Mouse (Mus musculus): Measurements from ENCODE around the gene Ldb2. TPM values are rescaled to one million over a fixed set of nuclear protein-coding genes. Genes with fewer than 3 reads are reported as not detected.

The Ldb2 gene
- total and polyA plus RNA-seq, 2 experiments from 2014 or later: 47.6 to 66.5 TPM

DNA sequence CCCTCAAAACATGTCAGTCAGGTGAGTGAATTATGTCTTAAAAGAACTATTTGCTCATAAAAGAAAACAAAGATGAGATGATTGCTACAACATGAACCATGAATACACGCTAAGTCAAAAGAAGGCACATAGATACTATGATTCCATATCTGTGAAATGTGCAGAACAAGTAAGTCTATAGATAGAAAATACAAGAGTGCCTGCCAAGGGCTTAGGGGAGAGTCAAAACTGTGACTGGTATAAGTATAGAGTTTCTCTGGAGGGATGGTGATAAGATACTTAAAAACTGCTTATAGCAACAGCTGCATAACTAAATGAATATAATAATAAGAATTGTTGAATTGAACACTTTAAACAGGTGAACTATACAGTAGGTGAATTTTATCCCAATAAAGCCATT is 224.8 kb downstream of the Ldb2 start:
- H3K27me3 ChIP-seq (ENCODE audit: insufficient read depth, low read length): no peaks in the 10 kb centered on the region
- H3K4me2 ChIP-seq (ENCODE audit: low read depth, low read length, poor library complexity, severe bottlenecking): no peak overlapping the region
- H3K27ac ChIP-seq (ENCODE audit: low read depth, low read length): no peak overlapping the region
- H3K4me3 ChIP-seq (ENCODE audit: low read depth, low read length): no peak overlapping the region
- H3K4me1 ChIP-seq (ENCODE audit: insufficient read depth, low read length): peaks cover 3% of the 10 kb centered on the region; the same call in 1 of the 2 replicates
- H3K36me3 ChIP-seq (ENCODE audit: insufficient read depth, low read length): no peaks in the 10 kb centered on the region
- ATAC-seq (ENCODE audit: low FRiP score) (no peak), DNase-seq (ENCODE audit: low spot score) (no peak)
- H3K9ac ChIP-seq (replicated peaks; ENCODE audit: low read length, poor library complexity, severe bottlenecking): no peak overlapping the region
- no peaks in the 10 kb centered on the region for H3K9me3 ChIP-seq (ENCODE audit: low read length)
- 92% methylated on average over 1 of the region's 1 CpGs for WGBS
- no peak for TF ChIP-seq CTCF (IDR thresholded peaks at IDR 0.05)

DNA sequence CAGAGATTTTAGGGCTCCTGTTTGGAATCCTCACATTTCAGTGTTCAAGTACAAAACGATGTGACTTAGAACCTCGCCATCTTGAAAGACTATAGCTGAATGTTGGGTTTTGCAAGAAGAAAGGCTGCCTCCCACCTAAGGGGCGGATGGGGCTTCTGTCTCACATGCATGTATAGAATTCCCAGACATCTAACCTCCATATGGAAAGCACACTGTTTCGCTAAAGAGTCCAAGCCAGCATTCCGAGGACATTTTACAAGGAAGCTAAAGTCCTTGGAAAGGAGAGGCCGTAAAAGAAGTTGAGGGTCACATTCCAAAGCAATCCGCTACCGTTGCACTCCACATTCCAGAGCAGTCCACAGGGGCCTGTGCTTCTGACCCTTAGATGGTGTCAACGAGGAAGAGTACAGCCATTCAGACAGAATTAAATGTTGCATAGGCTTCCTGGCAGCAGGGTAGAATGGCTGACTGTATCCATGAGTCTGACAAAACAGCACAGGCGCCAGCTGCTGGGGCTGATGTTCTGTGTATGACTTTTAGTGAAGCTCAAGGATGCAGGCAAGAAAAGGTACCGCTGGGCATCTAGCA is 245.6 kb downstream of the Ldb2 start:
- no peak for TF ChIP-seq CTCF (IDR thresholded peaks at IDR 0.05)
- H3K9me3 ChIP-seq (ENCODE audit: low read length): no peaks in the 10 kb centered on the region
- H3K27me3 ChIP-seq (ENCODE audit: insufficient read depth, low read length): no peaks in the 10 kb centered on the region
- DNase-seq (ENCODE audit: low spot score) (no peak), ATAC-seq (ENCODE audit: low FRiP score) (no peak)
- no peak overlapping the region for H3K27ac ChIP-seq (ENCODE audit: low read depth, low read length)
- H3K4me2 ChIP-seq (ENCODE audit: low read depth, low read length, poor library complexity, severe bottlenecking): no peak overlapping the region
- H3K36me3 ChIP-seq (ENCODE audit: insufficient read depth, low read length): no peaks in the 10 kb centered on the region
- H3K4me3 ChIP-seq (ENCODE audit: low read depth, low read length): no peak overlapping the region
- 93% methylated on average over 11 of the region's 11 CpGs for WGBS
- H3K4me1 ChIP-seq (ENCODE audit: insufficient read depth, low read length): no peaks in the 10 kb centered on the region
- H3K9ac ChIP-seq (replicated peaks; ENCODE audit: low read length, poor library complexity, severe bottlenecking): no peak overlapping the region

DNA sequence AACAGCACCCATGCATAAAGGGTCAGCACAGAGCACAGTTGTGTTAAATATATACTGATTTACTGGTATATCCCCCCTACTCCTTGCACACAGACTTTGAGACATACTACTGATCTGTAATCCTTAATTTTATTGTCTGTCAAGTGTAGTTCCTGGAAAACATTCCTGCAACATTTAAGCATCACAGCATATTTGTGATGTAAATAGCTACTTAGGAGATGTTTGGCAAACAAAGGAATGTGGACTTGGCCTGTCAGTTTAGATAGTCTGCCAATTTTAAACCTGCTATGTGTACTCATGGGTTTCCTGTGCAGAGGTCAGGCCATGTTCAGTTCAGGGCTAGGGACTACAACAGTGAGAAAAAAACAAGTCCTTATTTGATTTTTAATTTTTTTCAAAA is 246.3 kb downstream of the Ldb2 start:
- Histone ChIP-seq H3K36me3 (ENCODE audit: insufficient read depth, low read length) (no peaks in the 10 kb centered on the region), H3K27ac (ENCODE audit: low read depth, low read length) (no peak overlapping the region), H3K4me2 (ENCODE audit: low read depth, low read length, poor library complexity, severe bottlenecking) (no peak overlapping the region), H3K9me3 (ENCODE audit: low read length) (no peaks in the 10 kb centered on the region), H3K4me3 (ENCODE audit: low read depth, low read length) (no peak overlapping the region), H3K9ac (replicated peaks; ENCODE audit: low read length, poor library complexity, severe bottlenecking) (no peak overlapping the region), H3K27me3 (ENCODE audit: insufficient read depth, low read length) (no peaks in the 10 kb centered on the region), H3K4me1 (ENCODE audit: insufficient read depth, low read length) (no peaks in the 10 kb centered on the region)
- TF ChIP-seq CTCF (IDR thresholded peaks at IDR 0.05): no peak
- ATAC-seq (ENCODE audit: low FRiP score) (no peak), DNase-seq (ENCODE audit: low spot score) (no peak)

DNA sequence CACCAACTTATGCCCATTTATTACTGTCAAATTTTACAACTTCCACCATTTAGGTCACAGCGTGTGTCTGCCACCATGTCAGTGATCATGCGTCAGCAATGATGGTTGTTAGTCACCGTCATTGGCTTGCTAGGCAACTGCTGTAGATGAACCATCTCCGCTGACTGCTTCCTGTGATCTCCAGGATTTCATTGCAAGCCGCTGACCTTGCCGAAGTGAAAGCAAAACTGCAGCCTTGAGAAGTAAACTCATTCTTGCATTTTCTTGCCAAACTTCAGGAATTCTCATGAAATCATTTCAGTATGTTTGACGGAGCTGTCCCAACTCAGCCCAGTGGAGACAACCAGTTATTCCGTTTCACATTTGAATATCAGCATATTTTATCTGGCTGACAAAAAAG is 247.4 kb downstream of the Ldb2 start:
- TF ChIP-seq CTCF (IDR thresholded peaks at IDR 0.05): no peak
- H3K4me1 ChIP-seq (ENCODE audit: insufficient read depth, low read length): no peaks in the 10 kb centered on the region
- 88% methylated on average over 8 of the region's 8 CpGs for WGBS

DNA sequence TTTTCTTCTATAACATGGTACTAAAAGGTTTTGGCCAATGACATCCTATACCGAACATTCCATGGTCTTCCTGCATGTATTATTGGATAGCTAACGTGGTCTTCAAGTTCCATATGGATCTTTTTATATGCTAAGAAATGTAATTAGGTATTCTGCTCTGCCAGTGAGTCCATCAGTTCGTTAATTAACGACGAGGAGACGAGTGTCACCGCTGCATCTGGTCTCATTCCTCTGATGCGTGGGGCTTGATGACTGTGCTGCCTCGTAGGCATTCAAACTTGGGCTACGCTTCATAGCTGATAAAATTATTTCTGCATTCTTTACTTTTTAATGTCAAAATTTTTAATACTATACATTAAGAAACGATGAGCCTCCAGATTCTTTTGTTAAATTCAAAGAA is 251.0 kb downstream of the Ldb2 start:
- no peak for TF ChIP-seq CTCF (IDR thresholded peaks at IDR 0.05)
- no peaks in the 10 kb centered on the region for H3K27me3 ChIP-seq (ENCODE audit: insufficient read depth, low read length)
- H3K4me1 ChIP-seq (ENCODE audit: insufficient read depth, low read length): no peaks in the 10 kb centered on the region
- ATAC-seq (ENCODE audit: low FRiP score) (no peak), DNase-seq (ENCODE audit: low spot score) (no peak)
- no peak overlapping the region for H3K4me2 ChIP-seq (ENCODE audit: low read depth, low read length, poor library complexity, severe bottlenecking)
- 80% methylated on average over 11 of the region's 11 CpGs for WGBS
- H3K4me3 ChIP-seq (ENCODE audit: low read depth, low read length): no peak overlapping the region
- H3K27ac ChIP-seq (ENCODE audit: low read depth, low read length): no peak overlapping the region
- no peak overlapping the region for H3K9ac ChIP-seq (replicated peaks; ENCODE audit: low read length, poor library complexity, severe bottlenecking)
- no peaks in the 10 kb centered on the region for H3K9me3 ChIP-seq (ENCODE audit: low read length)
- H3K36me3 ChIP-seq (ENCODE audit: insufficient read depth, low read length): no peaks in the 10 kb centered on the region

More for the DNA sequence above, 247.4 kb downstream of the Ldb2 start:
- H3K27ac ChIP-seq (ENCODE audit: low read depth, low read length): no peak overlapping the region
- ATAC-seq (ENCODE audit: low FRiP score) (no peak), DNase-seq (ENCODE audit: low spot score) (no peak)
- no peaks in the 10 kb centered on the region for H3K36me3 ChIP-seq (ENCODE audit: insufficient read depth, low read length)
- no peak overlapping the region for H3K4me3 ChIP-seq (ENCODE audit: low read depth, low read length)
- no peak overlapping the region for H3K4me2 ChIP-seq (ENCODE audit: low read depth, low read length, poor library complexity, severe bottlenecking)
- H3K27me3 ChIP-seq (ENCODE audit: insufficient read depth, low read length): no peaks in the 10 kb centered on the region
- no peak overlapping the region for H3K9ac ChIP-seq (replicated peaks; ENCODE audit: low read length, poor library complexity, severe bottlenecking)
- H3K9me3 ChIP-seq (ENCODE audit: low read length): no peaks in the 10 kb centered on the region

DNA sequence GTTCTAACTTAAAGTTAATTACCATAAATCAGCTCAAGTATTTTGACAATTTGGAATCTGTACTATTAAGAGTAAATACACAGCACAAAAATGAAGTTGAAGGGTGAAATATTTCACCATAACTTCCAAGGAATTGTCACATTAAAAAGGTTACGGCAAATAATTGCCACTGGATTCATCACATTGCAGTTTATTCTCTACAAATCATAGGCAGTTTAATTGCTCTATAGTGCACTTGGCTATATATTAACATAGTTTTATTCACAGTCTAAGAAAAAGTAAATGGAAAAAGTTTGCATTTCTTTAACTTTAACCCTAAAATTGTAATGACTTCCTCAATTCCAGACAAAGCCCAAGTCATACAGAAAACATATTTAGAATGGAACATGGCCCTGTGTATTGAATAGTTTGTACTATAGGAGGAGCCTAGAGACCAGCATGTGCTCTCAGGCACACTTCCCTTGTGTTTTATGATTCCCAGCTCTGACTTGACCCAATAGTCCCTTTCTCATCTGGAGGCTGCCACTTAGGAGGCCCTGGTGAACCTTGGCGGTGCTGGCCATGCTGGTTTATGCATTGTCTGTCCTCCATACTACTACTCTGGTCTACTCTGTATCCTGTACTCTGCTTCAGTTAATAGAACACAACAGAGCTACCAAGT is 255.9 kb downstream of the Ldb2 start:
- ATAC-seq (ENCODE audit: low FRiP score): no peak
- H3K4me2 ChIP-seq (ENCODE audit: low read depth, low read length, poor library complexity, severe bottlenecking): no peak overlapping the region
- DNase-seq (ENCODE audit: low spot score): no peak
- H3K4me3 ChIP-seq (ENCODE audit: low read depth, low read length): no peak overlapping the region
- no peak overlapping the region for H3K27ac ChIP-seq (ENCODE audit: low read depth, low read length)
- 95% methylated on average over 2 of the region's 2 CpGs for WGBS
- no peaks in the 10 kb centered on the region for H3K36me3 ChIP-seq (ENCODE audit: insufficient read depth, low read length)
- no peaks in the 10 kb centered on the region for H3K4me1 ChIP-seq (ENCODE audit: insufficient read depth, low read length)
- H3K9me3 ChIP-seq (ENCODE audit: low read length): no peaks in the 10 kb centered on the region
- TF ChIP-seq CTCF (IDR thresholded peaks at IDR 0.05): no peak
- H3K27me3 ChIP-seq (ENCODE audit: insufficient read depth, low read length): no peaks in the 10 kb centered on the region
- no peak overlapping the region for H3K9ac ChIP-seq (replicated peaks; ENCODE audit: low read length, poor library complexity, severe bottlenecking)

Data from midbrain, postnatal 0 days (tissue).